Mouse (Mus musculus) hindbrain, embryonic 16.5 days (tissue): ENCODE data around the gene Eno3. TPM values are rescaled to one million over a fixed set of nuclear protein-coding genes. Genes with fewer than 3 reads are reported as not detected.

Experiments used
- microRNA-seq: library from miRNA; unstranded; fragments of <30 nt; microRNA quantifications from one replicate; pipeline ENCODE4, GENCODE M21; 2017
- polyA plus RNA-seq: library from polyadenylated mRNA; unstranded; fragments of >200 nt; fragmentation: Nextera tagmentation; extraction: Ambion mirVana; gene quantifications from 2 replicates; pipeline ENCODE4 v1.2.1, GENCODE M21; 2015

Gene Eno3
- polyA plus RNA-seq, 1 experiment from 2014 or later, result 6.0 TPM

Small RNAs within 50 kb of the gene (microRNA-seq; reads per million reads assigned to microRNA genes)
- not detected for gene Mir6925

Other genes starting within 250 kb of the Eno3 start
- 31.7 and 37.0 TPM in 2 replicates for gene Pelp1, start 247.2 kb upstream of the Eno3 start, polyA plus RNA-seq
- 54.9 and 55.6 TPM in 2 replicates for gene Arrb2, start 224.6 kb upstream of the Eno3 start, polyA plus RNA-seq
- 42.9 and 46.3 TPM in 2 replicates for gene Med11, start 205.3 kb upstream of the Eno3 start, polyA plus RNA-seq
- gene Zmynd15, start 197.8 kb upstream of the Eno3 start, polyA plus RNA-seq, result 0.86 and 1.3 TPM in 2 replicates
- gene Cxcl16, start 197.2 kb upstream of the Eno3 start, polyA plus RNA-seq, result 6.0 and 7.3 TPM in 2 replicates
- 3.8 and 5.5 TPM in 2 replicates for gene Tm4sf5, start 152.0 kb upstream of the Eno3 start, polyA plus RNA-seq
- gene Vmo1, start 142.6 kb upstream of the Eno3 start, polyA plus RNA-seq, result 0.34 TPM in 1 of 2 replicates, not detected in the other
- 0.39 and 0.40 TPM in 2 replicates for gene Gltpd2, start 138.0 kb upstream of the Eno3 start, polyA plus RNA-seq
- gene Psmb6, start 131.8 kb upstream of the Eno3 start, polyA plus RNA-seq, result 775 and 820 TPM in 2 replicates
- not detected in 2 replicates for gene Gm40193, start 124.3 kb upstream of the Eno3 start, polyA plus RNA-seq
- gene Pld2, start 117.1 kb upstream of the Eno3 start, polyA plus RNA-seq, result 20.6 and 21.4 TPM in 2 replicates
- 14.4 and 19.1 TPM in 2 replicates for gene Mink1, start 94.3 kb upstream of the Eno3 start, polyA plus RNA-seq
- not detected in 2 replicates for gene 4930544D05Rik, start 41.4 kb upstream of the Eno3 start, polyA plus RNA-seq
- gene Chrne, start 38.0 kb upstream of the Eno3 start, polyA plus RNA-seq, result not detected in 2 replicates
- gene Gp1ba, start 18.1 kb upstream of the Eno3 start, polyA plus RNA-seq, result 0.19 and 0.29 TPM in 2 replicates
- gene Rnf167, start 10.0 kb upstream of the Eno3 start, polyA plus RNA-seq, result 105 and 110 TPM in 2 replicates
- gene Slc25a11, start 9.7 kb upstream of the Eno3 start, polyA plus RNA-seq, result 185 and 191 TPM in 2 replicates
- 638 and 764 TPM in 2 replicates for gene Pfn1, start 2.6 kb upstream of the Eno3 start, polyA plus RNA-seq
- gene Spag7, start 12.2 kb downstream of the Eno3 start, polyA plus RNA-seq, result 151 and 161 TPM in 2 replicates
- 26.3 and 31.5 TPM in 2 replicates for gene Camta2, start 30.9 kb downstream of the Eno3 start, polyA plus RNA-seq
- 1.2 and 1.4 TPM in 2 replicates for gene Inca1, start 43.0 kb downstream of the Eno3 start, polyA plus RNA-seq
- gene Kif1c, start 43.3 kb downstream of the Eno3 start, polyA plus RNA-seq, result 1.3 and 1.6 TPM in 2 replicates
- gene Zfp3, start 107.0 kb downstream of the Eno3 start, polyA plus RNA-seq, result 16.4 and 17.1 TPM in 2 replicates
- 0.19 TPM in 1 of 2 replicates, not detected in the other for gene Scimp, start 155.4 kb downstream of the Eno3 start, polyA plus RNA-seq
- 77.1 and 88.1 TPM in 2 replicates for gene Rabep1, start 187.6 kb downstream of the Eno3 start, polyA plus RNA-seq